Mouse (Mus musculus) midbrain, postnatal 0 days (tissue): ENCODE measurements around the gene Inppl1. TPM values are rescaled to one million over a fixed set of nuclear protein-coding genes. Genes with fewer than 3 reads are reported as not detected.

Experiments used
- ATAC-seq: fragments of 200-750 bp; cut with Nextera tagmentation; 2 replicates; pipeline ENCODE4 v1.8.0; 2017; ENCODE audit warnings: moderate number of reproducible peaks, mild to moderate bottlenecking, moderate TSS enrichment, moderate library complexity; ENCODE audit not compliant: low FRiP score
- DNase-seq: peaks from one replicate; pipeline ENCODE4 v3.0.0-alpha.2; 2015; ENCODE audit warnings: low spot score
- H3K27ac ChIP-seq: fragments of 300-500 bp; sonication (generic); 2 replicates; pipeline ENCODE4 v1.5.1; 2014; ENCODE audit warnings: low read depth, mild to moderate bottlenecking, low read length, mixed read lengths
- H3K27me3 ChIP-seq: fragments of 300-500 bp; sonication (generic); 2 replicates; pipeline ENCODE4 v1.6.1; 2014; ENCODE audit warnings: low read length, control low read depth, mixed read lengths; ENCODE audit not compliant: insufficient read depth
- H3K36me3 ChIP-seq: fragments of 300-500 bp; sonication (generic); 2 replicates; pipeline ENCODE4 v1.6.1; 2014; ENCODE audit warnings: low read length, control low read depth, mixed read lengths; ENCODE audit not compliant: insufficient read depth
- H3K4me1 ChIP-seq: fragments of 300-500 bp; sonication (generic); 2 replicates; pipeline ENCODE4 v1.6.1; 2014; ENCODE audit warnings: mild to moderate bottlenecking, control low read depth, antibody characterized with exemption, low read length, mixed read lengths; ENCODE audit not compliant: insufficient read depth
- H3K4me2 ChIP-seq: fragments of 300-500 bp; sonication (generic); 2 replicates; pipeline ENCODE4 v1.6.1; 2014; ENCODE audit warnings: low read depth, mild to moderate bottlenecking, low read length, mixed read lengths; ENCODE audit not compliant: poor library complexity, severe bottlenecking
- H3K4me3 ChIP-seq: fragments of 300-500 bp; sonication (generic); 2 replicates; pipeline ENCODE4 v1.5.1; 2014; ENCODE audit warnings: low read depth, mild to moderate bottlenecking, low read length, moderate library complexity
- H3K9ac ChIP-seq: fragments of 300-500 bp; sonication (generic); replicated peaks from 2 replicates; pipeline ENCODE4 v1.6.1; 2014; ENCODE audit warnings: mild to moderate bottlenecking, low read length, moderate library complexity, mixed read lengths; ENCODE audit not compliant: poor library complexity, severe bottlenecking
- H3K9me3 ChIP-seq: fragments of 300-500 bp; sonication (generic); 2 replicates; pipeline ENCODE4 v1.6.1; 2016; ENCODE audit warnings: low read length, control low read depth
- CTCF ChIP-seq: IDR thresholded peaks from 2 replicates; pipeline ENCODE4 v1.5.1; 2016; ENCODE audit warnings: antibody characterized with exemption, mild to moderate bottlenecking
- WGBS: fragments of 180-500 bp; shearing (Covaris S2); extraction: QIAGEN DNeasy Blood & Tissue Kit; methylation state at CpG from one replicate; pipeline ENCODE4 v1.1.7; 2014; 5-methylcytosine and 5-hydroxymethylcytosine counted together
- polyA plus RNA-seq: library from polyadenylated mRNA; unstranded; fragments of >200 nt; fragmentation: Nextera tagmentation; extraction: Ambion mirVana; gene quantifications from 2 replicates; pipeline ENCODE4 v1.2.1, GENCODE M21; 2015
- total RNA-seq: library from RNA; depleted of rRNA; stranded (reverse); fragments of >200 nt; gene quantifications from 2 replicates; pipeline ENCODE4 v1.2.3, GENCODE M21; 2014

Inppl1 gene
- total and polyA plus RNA-seq, 2 experiments from 2014 or later = 8.0 to 21.2 TPM

GRCm38 (mm10) chr7:101835457-101836109 is 2.4 kb downstream of the Inppl1 start:
- Histone ChIP-seq H3K27me3 (peaks cover 11% of the 10 kb centered on the region; the same call in 1 of the 2 replicates), H3K4me1 (peaks cover 7% of the 10 kb centered on the region; the same call in 1 of the 2 replicates), H3K4me3 (peak overlapping the region; percentile 63; the same call in 1 of the 2 replicates), H3K4me2 (peak overlapping the region; percentile 100), H3K27ac (no peak overlapping the region), H3K9ac (no peak overlapping the region), H3K36me3 (peaks cover 5% of the 10 kb centered on the region; the same call in 1 of the 2 replicates), H3K9me3 (no peaks in the 10 kb centered on the region)
- DNase-seq (no peak), ATAC-seq (no peak)
- TF ChIP-seq CTCF = peak; percentile 20; the same call in 1 of the 2 replicates
- 47% methylated on average over 5 of the region's 5 CpGs for WGBS

DNA sequence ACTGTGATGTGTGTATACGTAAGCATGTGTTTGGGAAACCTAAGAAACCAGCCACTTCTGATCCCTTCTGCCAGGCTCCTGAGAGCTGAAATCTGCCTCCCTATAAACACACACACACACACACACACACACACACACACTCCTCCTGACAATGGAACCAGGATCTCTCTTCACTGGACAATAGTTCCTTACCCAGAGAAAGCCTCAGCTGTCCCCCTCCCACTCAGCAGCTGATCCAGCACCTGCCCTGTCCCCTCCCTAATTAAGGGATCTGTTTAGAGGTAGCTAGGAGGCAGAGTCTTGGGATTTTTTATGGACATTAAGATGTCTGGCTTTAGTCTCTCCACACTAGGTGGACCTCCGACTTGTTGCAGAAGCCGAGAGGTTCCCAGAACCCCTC is 3.1 kb downstream of the Inppl1 start:
- TF ChIP-seq CTCF = no peak
- ATAC-seq (no peak), DNase-seq (no peak)
- no peak overlapping the region for H3K27ac ChIP-seq
- H3K4me1 ChIP-seq = peaks cover 7% of the 10 kb centered on the region; the same call in 1 of the 2 replicates
- 51% methylated on average over 3 of the region's 3 CpGs for WGBS
- no peak overlapping the region for H3K4me3 ChIP-seq
- H3K36me3 ChIP-seq = peaks cover 6% of the 10 kb centered on the region; the same call in 1 of the 2 replicates
- no peaks in the 10 kb centered on the region for H3K9me3 ChIP-seq
- no peak overlapping the region for H3K9ac ChIP-seq
- peaks cover 11% of the 10 kb centered on the region; the same call in 1 of the 2 replicates for H3K27me3 ChIP-seq
- H3K4me2 ChIP-seq = no peak overlapping the region

GRCm38 (mm10) chr7:101833916-101834584 is 4.0 kb downstream of the Inppl1 start:
- no peak overlapping the region for H3K4me3 ChIP-seq
- WGBS = 55% methylated on average over 3 of the region's 3 CpGs
- peaks cover 6% of the 10 kb centered on the region; the same call in 1 of the 2 replicates for H3K36me3 ChIP-seq
- H3K9ac ChIP-seq = no peak overlapping the region
- peak; percentile 54 for DNase-seq
- H3K4me1 ChIP-seq = peaks cover 7% of the 10 kb centered on the region; the same call in 1 of the 2 replicates
- no peak overlapping the region for H3K27ac ChIP-seq
- H3K27me3 ChIP-seq = peaks cover 11% of the 10 kb centered on the region; the same call in 1 of the 2 replicates
- no peak overlapping the region for H3K4me2 ChIP-seq
- no peaks in the 10 kb centered on the region for H3K9me3 ChIP-seq
- no peak for TF ChIP-seq CTCF
- ATAC-seq = no peak

- no peaks in the 10 kb centered on the region for H3K9me3 ChIP-seq
- H3K4me1 ChIP-seq = peaks cover 7% of the 10 kb centered on the region; the same call in 1 of the 2 replicates
- no peak overlapping the region for H3K4me2 ChIP-seq
- no peak overlapping the region for H3K27ac ChIP-seq
- peaks cover 11% of the 10 kb centered on the region; the same call in 1 of the 2 replicates for H3K27me3 ChIP-seq
- H3K4me3 ChIP-seq = no peak overlapping the region
- H3K9ac ChIP-seq = no peak overlapping the region
- no peak for DNase-seq
- ATAC-seq = no peak
- peaks cover 6% of the 10 kb centered on the region; the same call in 1 of the 2 replicates for H3K36me3 ChIP-seq
- TF ChIP-seq CTCF = peak; percentile 24; the same call in 1 of the 2 replicates
- WGBS = 77% methylated on average over 5 of the region's 5 CpGs
These were observed 4.7 kb downstream of the Inppl1 start for GRCm38 (mm10) chr7:101833352-101833751.

DNA sequence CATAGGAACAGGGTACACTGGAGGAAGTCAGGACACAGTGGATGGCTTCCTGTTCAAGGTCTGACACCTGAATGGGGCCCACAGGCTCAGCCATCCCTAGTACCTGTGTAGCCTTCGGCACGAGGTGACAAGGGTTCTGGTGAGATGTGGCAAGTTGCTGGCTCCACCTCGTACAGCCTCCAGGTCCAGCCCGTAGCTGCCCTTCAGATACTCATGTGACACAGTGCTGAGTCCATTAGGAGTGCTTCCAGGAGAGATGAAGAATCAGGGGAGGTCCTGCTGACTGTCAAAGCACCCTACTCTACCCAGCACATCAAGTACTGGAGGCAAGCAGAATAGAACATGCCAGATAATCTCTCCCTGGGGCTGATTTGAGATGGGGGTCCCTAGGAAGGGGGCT is 5.7 kb downstream of the Inppl1 start:
- H3K4me2 ChIP-seq = no peak overlapping the region
- H3K9ac ChIP-seq = no peak overlapping the region
- H3K4me3 ChIP-seq = no peak overlapping the region
- DNase-seq (no peak), ATAC-seq (no peak)
- H3K27me3 ChIP-seq = peaks cover 9% of the 10 kb centered on the region; the same call in 1 of the 2 replicates
- 92% methylated on average over 4 of the region's 4 CpGs for WGBS
- H3K9me3 ChIP-seq = no peaks in the 10 kb centered on the region
- no peak for TF ChIP-seq CTCF
- H3K36me3 ChIP-seq = peaks cover 6% of the 10 kb centered on the region; the same call in 1 of the 2 replicates
- H3K4me1 ChIP-seq = peaks cover 6% of the 10 kb centered on the region; the same call in 1 of the 2 replicates
- no peak overlapping the region for H3K27ac ChIP-seq

- H3K9ac ChIP-seq = no peak overlapping the region
- H3K4me1 ChIP-seq = 0 out of 2 replicates have a peak, but pooled peaks cover 3% of the 10 kb centered on the region
- ATAC-seq = no peak
- no peak overlapping the region for H3K4me3 ChIP-seq
- no peak for TF ChIP-seq CTCF
- H3K27me3 ChIP-seq = 0 out of 2 replicates have a peak, but pooled peaks cover under 1% of the 10 kb centered on the region
- no peaks in the 10 kb centered on the region for H3K9me3 ChIP-seq
- peaks cover 6% of the 10 kb centered on the region for H3K36me3 ChIP-seq
- DNase-seq = no peak
- 98% methylated on average over 8 of the region's 8 CpGs for WGBS
- no peak overlapping the region for H3K4me2 ChIP-seq
- H3K27ac ChIP-seq = no peak overlapping the region
These were observed 6.6 kb downstream of the Inppl1 start for GRCm38 (mm10) chr7:101831437-101831836.
